Mouse (Mus musculus) stomach, postnatal 0 days (tissue): ENCODE data around the gene Stx17.

Source experiments
- CTCF ChIP-seq: IDR thresholded peaks from 2 replicates; pipeline ENCODE4 v1.5.1; 2016; ENCODE audit warnings: antibody characterized with exemption, low read depth, mild to moderate bottlenecking, moderate library complexity
- EP300 ChIP-seq: optimal IDR thresholded peaks from 2 replicates; pipeline ENCODE3; 2016; ENCODE audit warnings: antibody characterized with exemption

GRCm38 (mm10) chr4:48124773-48125469, at the start of gene Stx17:
- TF ChIP-seq CTCF = no peak
- TF ChIP-seq EP300 = no peak
